Mouse (Mus musculus): ENCODE measurements around the gene Pigs. TPM values are rescaled to one million over a fixed set of nuclear protein-coding genes. Genes with fewer than 3 reads are reported as not detected.

Gene Pigs
- polyA plus RNA-seq, 1 experiment from 2014 or later: 100 TPM

GRCm38 (mm10) chr11:78360125-78360788 lies 32.0 kb downstream of the Pigs start:
- Histone ChIP-seq H3K4me3 (ENCODE audit: low read length) (peak overlapping the region; percentile 44), H3K36me3 (ENCODE audit: insufficient read depth, low read length) (no peaks in the 10 kb centered on the region), H3K9me3 (ENCODE audit: low read length) (no peaks in the 10 kb centered on the region), H3K9ac (replicated peaks; ENCODE audit: low read length) (peak overlapping the region; percentile 61), H3K4me2 (replicated peaks; ENCODE audit: low read depth, low read length) (peak overlapping the region; percentile 61), H3K27me3 (ENCODE audit: insufficient read depth, low read length) (no peaks in the 10 kb centered on the region), H3K27ac (ENCODE audit: low read length) (no peak overlapping the region), H3K4me1 (ENCODE audit: insufficient read depth, low read length) (peaks cover 28% of the 10 kb centered on the region)
- peak; percentile 63 for ATAC-seq (ENCODE audit: low FRiP score, low TSS enrichment)
- 10% methylated on average over 13 of the region's 13 CpGs for WGBS

GRCm38 (mm10) chr11:78360789-78361131 lies 32.5 kb downstream of the Pigs start:
- Histone ChIP-seq H3K27me3 (ENCODE audit: insufficient read depth, low read length) (no peaks in the 10 kb centered on the region), H3K9ac (replicated peaks; ENCODE audit: low read length) (peak overlapping the region; percentile 61; the same call in 1 of the 2 replicates), H3K4me2 (replicated peaks; ENCODE audit: low read depth, low read length) (peak overlapping the region; percentile 61; the same call in 1 of the 2 replicates), H3K27ac (ENCODE audit: low read length) (no peak overlapping the region), H3K9me3 (ENCODE audit: low read length) (no peaks in the 10 kb centered on the region), H3K4me1 (ENCODE audit: insufficient read depth, low read length) (peaks cover 28% of the 10 kb centered on the region), H3K4me3 (ENCODE audit: low read length) (no peak overlapping the region), H3K36me3 (ENCODE audit: insufficient read depth, low read length) (no peaks in the 10 kb centered on the region)
- 54% methylated on average over 2 of the region's 2 CpGs for WGBS
- peak; percentile 20; the same call in 1 of the 2 replicates for ATAC-seq (ENCODE audit: low FRiP score, low TSS enrichment)

- Histone ChIP-seq H3K4me2 (replicated peaks; ENCODE audit: low read depth, low read length) (no peak overlapping the region), H3K9me3 (ENCODE audit: low read length) (no peaks in the 10 kb centered on the region), H3K36me3 (ENCODE audit: insufficient read depth, low read length) (no peaks in the 10 kb centered on the region), H3K4me3 (ENCODE audit: low read length) (no peak overlapping the region), H3K27ac (ENCODE audit: low read length) (peak overlapping the region; percentile 54), H3K9ac (replicated peaks; ENCODE audit: low read length) (no peak overlapping the region), H3K27me3 (ENCODE audit: insufficient read depth, low read length) (no peaks in the 10 kb centered on the region), H3K4me1 (ENCODE audit: insufficient read depth, low read length) (peaks cover 28% of the 10 kb centered on the region)
- ATAC-seq (ENCODE audit: low FRiP score, low TSS enrichment): 0 out of 2 replicates have a peak, but pooled peaks have one; percentile 20
- WGBS: 41% methylated on average over 13 of the region's 13 CpGs
Observed at GRCm38 (mm10) chr11:78363309-78364007, 35.2 kb downstream of the Pigs start.

- Histone ChIP-seq H3K27me3 (ENCODE audit: insufficient read depth, low read length) (no peaks in the 10 kb centered on the region), H3K4me1 (ENCODE audit: insufficient read depth, low read length) (peaks cover 28% of the 10 kb centered on the region), H3K27ac (ENCODE audit: low read length) (peak overlapping the region; percentile 54), H3K9me3 (ENCODE audit: low read length) (no peaks in the 10 kb centered on the region), H3K9ac (replicated peaks; ENCODE audit: low read length) (no peak overlapping the region; the same call in 1 of the 2 replicates), H3K4me2 (replicated peaks; ENCODE audit: low read depth, low read length) (no peak overlapping the region), H3K4me3 (ENCODE audit: low read length) (no peak overlapping the region), H3K36me3 (ENCODE audit: insufficient read depth, low read length) (no peaks in the 10 kb centered on the region)
- ATAC-seq (ENCODE audit: low FRiP score, low TSS enrichment): 0 out of 2 replicates have a peak, but pooled peaks have one; percentile 50
- 11% methylated on average over 8 of the region's 8 CpGs for WGBS
Observed at GRCm38 (mm10) chr11:78364103-78364502, 35.9 kb downstream of the Pigs start.

GRCm38 (mm10) chr11:78367456-78368225 lies 39.4 kb downstream of the Pigs start:
- no peaks in the 10 kb centered on the region for H3K9me3 ChIP-seq (ENCODE audit: low read length)
- H3K4me3 ChIP-seq (ENCODE audit: low read length): no peak overlapping the region
- ATAC-seq (ENCODE audit: low FRiP score, low TSS enrichment): no peak
- 73% methylated on average over 14 of the region's 15 CpGs for WGBS
- no peak overlapping the region for H3K9ac ChIP-seq (replicated peaks; ENCODE audit: low read length)
- no peaks in the 10 kb centered on the region for H3K27me3 ChIP-seq (ENCODE audit: insufficient read depth, low read length)
- peaks cover 29% of the 10 kb centered on the region for H3K4me1 ChIP-seq (ENCODE audit: insufficient read depth, low read length)
- H3K36me3 ChIP-seq (ENCODE audit: insufficient read depth, low read length): no peaks in the 10 kb centered on the region
- no peak overlapping the region for H3K27ac ChIP-seq (ENCODE audit: low read length)
- no peak overlapping the region for H3K4me2 ChIP-seq (replicated peaks; ENCODE audit: low read depth, low read length)

GRCm38 (mm10) chr11:78370389-78370788 lies 42.2 kb downstream of the Pigs start:
- no peak overlapping the region for H3K4me3 ChIP-seq (ENCODE audit: low read length)
- ATAC-seq (ENCODE audit: low FRiP score, low TSS enrichment): no peak
- no peaks in the 10 kb centered on the region for H3K27me3 ChIP-seq (ENCODE audit: insufficient read depth, low read length)
- H3K9me3 ChIP-seq (ENCODE audit: low read length): no peaks in the 10 kb centered on the region
- WGBS: 50% methylated on average over 1 of the region's 1 CpGs
- H3K4me1 ChIP-seq (ENCODE audit: insufficient read depth, low read length): peaks cover 28% of the 10 kb centered on the region
- no peak overlapping the region for H3K4me2 ChIP-seq (replicated peaks; ENCODE audit: low read depth, low read length)
- no peak overlapping the region for H3K27ac ChIP-seq (ENCODE audit: low read length)
- no peak overlapping the region for H3K9ac ChIP-seq (replicated peaks; ENCODE audit: low read length)
- H3K36me3 ChIP-seq (ENCODE audit: insufficient read depth, low read length): no peaks in the 10 kb centered on the region

GRCm38 (mm10) chr11:78371711-78372110 lies 43.5 kb downstream of the Pigs start:
- Histone ChIP-seq H3K27ac (ENCODE audit: low read length) (no peak overlapping the region), H3K4me3 (ENCODE audit: low read length) (no peak overlapping the region), H3K9ac (replicated peaks; ENCODE audit: low read length) (no peak overlapping the region), H3K4me2 (replicated peaks; ENCODE audit: low read depth, low read length) (no peak overlapping the region), H3K27me3 (ENCODE audit: insufficient read depth, low read length) (no peaks in the 10 kb centered on the region), H3K36me3 (ENCODE audit: insufficient read depth, low read length) (no peaks in the 10 kb centered on the region), H3K9me3 (ENCODE audit: low read length) (no peaks in the 10 kb centered on the region), H3K4me1 (ENCODE audit: insufficient read depth, low read length) (peaks cover 39% of the 10 kb centered on the region)
- 90% methylated on average over 11 of the region's 11 CpGs for WGBS
- ATAC-seq (ENCODE audit: low FRiP score, low TSS enrichment): no peak

- 33% methylated on average over 3 of the region's 3 CpGs for WGBS
- ATAC-seq (ENCODE audit: low FRiP score, low TSS enrichment): no peak
- Histone ChIP-seq H3K9me3 (ENCODE audit: low read length) (no peaks in the 10 kb centered on the region), H3K27me3 (ENCODE audit: insufficient read depth, low read length) (no peaks in the 10 kb centered on the region), H3K4me2 (replicated peaks; ENCODE audit: low read depth, low read length) (no peak overlapping the region), H3K36me3 (ENCODE audit: insufficient read depth, low read length) (no peaks in the 10 kb centered on the region), H3K4me1 (ENCODE audit: insufficient read depth, low read length) (peaks cover 44% of the 10 kb centered on the region), H3K27ac (ENCODE audit: low read length) (no peak overlapping the region), H3K4me3 (ENCODE audit: low read length) (no peak overlapping the region), H3K9ac (replicated peaks; ENCODE audit: low read length) (no peak overlapping the region)
Observed at GRCm38 (mm10) chr11:78372166-78372565, 44.0 kb downstream of the Pigs start.

- no peaks in the 10 kb centered on the region for H3K27me3 ChIP-seq (ENCODE audit: insufficient read depth, low read length)
- H3K4me2 ChIP-seq (replicated peaks; ENCODE audit: low read depth, low read length): no peak overlapping the region
- H3K9me3 ChIP-seq (ENCODE audit: low read length): no peaks in the 10 kb centered on the region
- 39% methylated on average over 7 of the region's 7 CpGs for WGBS
- H3K4me3 ChIP-seq (ENCODE audit: low read length): no peak overlapping the region
- no peaks in the 10 kb centered on the region for H3K36me3 ChIP-seq (ENCODE audit: insufficient read depth, low read length)
- H3K9ac ChIP-seq (replicated peaks; ENCODE audit: low read length): no peak overlapping the region
- no peak for ATAC-seq (ENCODE audit: low FRiP score, low TSS enrichment)
- H3K4me1 ChIP-seq (ENCODE audit: insufficient read depth, low read length): peaks cover 48% of the 10 kb centered on the region
- H3K27ac ChIP-seq (ENCODE audit: low read length): no peak overlapping the region
Observed at GRCm38 (mm10) chr11:78372610-78373009, 44.4 kb downstream of the Pigs start.

Measured in kidney, embryonic 16.5 days (tissue).